Mouse (Mus musculus) liver, embryonic 15.5 days (tissue): ENCODE data around the gene Srpr. TPM values are rescaled to one million over a fixed set of nuclear protein-coding genes. Genes with fewer than 3 reads are reported as not detected.

Experiments used
- ATAC-seq: fragments of 200-750 bp; cut with Nextera tagmentation; 2 replicates; pipeline ENCODE4 v1.8.0; 2017; ENCODE audit warnings: moderate number of reproducible peaks, mild to moderate bottlenecking, moderate library complexity; ENCODE audit not compliant: insufficient read depth
- H3K27ac ChIP-seq: fragments of 300-500 bp; sonication (generic); replicated peaks from 2 replicates; pipeline ENCODE4 v1.5.1; 2015; ENCODE audit warnings: mild to moderate bottlenecking, inconsistent platforms
- H3K27me3 ChIP-seq: fragments of 300-500 bp; sonication (generic); 2 replicates; pipeline ENCODE4 v1.6.1; 2015; ENCODE audit warnings: mild to moderate bottlenecking, inconsistent platforms
- H3K36me3 ChIP-seq: fragments of 300-500 bp; sonication (generic); replicated peaks from 2 replicates; pipeline ENCODE4 v1.6.1; 2015; ENCODE audit warnings: moderate library complexity, mild to moderate bottlenecking, inconsistent platforms
- H3K4me1 ChIP-seq: fragments of 300-500 bp; sonication (generic); replicated peaks from 2 replicates; pipeline ENCODE4 v1.6.1; 2015; ENCODE audit warnings: inconsistent platforms
- H3K4me2 ChIP-seq: fragments of 300-500 bp; sonication (generic); 2 replicates; pipeline ENCODE4 v1.6.1; 2015; ENCODE audit warnings: moderate library complexity, mild to moderate bottlenecking, inconsistent platforms
- H3K4me3 ChIP-seq: fragments of 300-500 bp; sonication (generic); replicated peaks from 2 replicates; pipeline ENCODE4 v1.5.1; 2015; ENCODE audit warnings: mild to moderate bottlenecking, inconsistent platforms
- H3K9ac ChIP-seq: fragments of 300-500 bp; sonication (generic); 2 replicates; pipeline ENCODE4 v1.6.1; 2015; ENCODE audit warnings: moderate library complexity, mild to moderate bottlenecking, inconsistent platforms
- H3K9me3 ChIP-seq: fragments of 300-500 bp; sonication (generic); replicated peaks from 2 replicates; pipeline ENCODE4 v1.6.1; 2016; ENCODE audit warnings: inconsistent platforms
- WGBS: fragments of 180-500 bp; shearing (Covaris S2); methylation state at CpG from one replicate; pipeline ENCODE4 v1.1.7; 2015; ENCODE audit warnings: mixed read lengths; ENCODE audit not compliant: insufficient replicate concordance; 5-methylcytosine and 5-hydroxymethylcytosine counted together
- polyA plus RNA-seq: library from polyadenylated mRNA; unstranded; fragments of >200 nt; fragmentation: Nextera tagmentation; extraction: Ambion mirVana; gene quantifications from 2 replicates; pipeline ENCODE4 v1.2.1, GENCODE M21; 2015

Gene Srpr
- polyA plus RNA-seq, 1 experiment from 2014 or later = 52.7 TPM

GRCm38 (mm10) chr9:35264509-35264908 lies 64.5 kb downstream of the Srpr start:
- H3K4me1 ChIP-seq = peaks cover 55% of the 10 kb centered on the region
- H3K4me2 ChIP-seq = no peak overlapping the region
- H3K27ac ChIP-seq = no peak overlapping the region
- H3K9me3 ChIP-seq = no peaks in the 10 kb centered on the region
- WGBS = 13% methylated on average over 3 of the region's 3 CpGs
- H3K36me3 ChIP-seq = no peaks in the 10 kb centered on the region
- H3K4me3 ChIP-seq = no peak overlapping the region
- no peak for ATAC-seq
- no peak overlapping the region for H3K9ac ChIP-seq
- no peaks in the 10 kb centered on the region for H3K27me3 ChIP-seq

GRCm38 (mm10) chr9:35267146-35267975 lies 67.4 kb downstream of the Srpr start, which contains the start of the genes Fam118b and Rpusd4:
TSS of gene Fam118b (minus strand) at chr9:35267805.
TSS of gene Rpusd4 (plus strand) at chr9:35267865.
- Histone ChIP-seq H3K9me3 (no peaks in the 10 kb centered on the region), H3K27ac (peak within 1 kb of the TSS; percentile 71), H3K9ac (peak within 1 kb of the TSS; percentile 83), H3K4me1 (peaks cover 70% of the 10 kb centered on the region), H3K4me2 (peak within 1 kb of the TSS; percentile 91), H3K36me3 (peaks cover 8% of the 10 kb centered on the region), H3K4me3 (peak within 1 kb of the TSS; percentile 73), H3K27me3 (no peaks in the 10 kb centered on the region)
- ATAC-seq = peak; percentile 91
- under 1% methylated on average over 62 of the region's 62 CpGs for WGBS

- Histone ChIP-seq H3K9ac (peak overlapping the region; percentile 61), H3K4me1 (peaks cover 64% of the 10 kb centered on the region), H3K27ac (peak overlapping the region; percentile 56; the same call in 1 of the 2 replicates), H3K4me3 (peak overlapping the region; percentile 73), H3K9me3 (no peaks in the 10 kb centered on the region), H3K27me3 (no peaks in the 10 kb centered on the region), H3K36me3 (peaks cover 16% of the 10 kb centered on the region), H3K4me2 (peak overlapping the region; percentile 91)
- 1% methylated on average over 21 of the region's 21 CpGs for WGBS
- peak; percentile 54 for ATAC-seq
Observed at GRCm38 (mm10) chr9:35267976-35268715, 68.2 kb downstream of the Srpr start.

- no peak overlapping the region for H3K4me3 ChIP-seq
- H3K9me3 ChIP-seq = no peaks in the 10 kb centered on the region
- no peaks in the 10 kb centered on the region for H3K27me3 ChIP-seq
- H3K9ac ChIP-seq = no peak overlapping the region
- H3K27ac ChIP-seq = no peak overlapping the region
- no peak for ATAC-seq
- WGBS = 71% methylated on average over 3 of the region's 3 CpGs
- no peak overlapping the region for H3K4me2 ChIP-seq
- peaks cover 39% of the 10 kb centered on the region for H3K36me3 ChIP-seq
- no peaks in the 10 kb centered on the region for H3K4me1 ChIP-seq
Observed at GRCm38 (mm10) chr9:35277855-35278365, 77.9 kb downstream of the Srpr start.

GRCm38 (mm10) chr9:35278451-35278850 lies 78.5 kb downstream of the Srpr start:
- peaks cover 33% of the 10 kb centered on the region for H3K36me3 ChIP-seq
- no peaks in the 10 kb centered on the region for H3K4me1 ChIP-seq
- ATAC-seq = no peak
- H3K9me3 ChIP-seq = no peaks in the 10 kb centered on the region
- no peak overlapping the region for H3K4me2 ChIP-seq
- H3K4me3 ChIP-seq = no peak overlapping the region
- no peak overlapping the region for H3K9ac ChIP-seq
- H3K27me3 ChIP-seq = no peaks in the 10 kb centered on the region
- no peak overlapping the region for H3K27ac ChIP-seq
- WGBS = 65% methylated on average over 4 of the region's 4 CpGs

- ATAC-seq = no peak
- WGBS = 20% methylated on average over 5 of the region's 5 CpGs
- peaks cover 5% of the 10 kb centered on the region; the same call in 1 of the 2 replicates for H3K36me3 ChIP-seq
- H3K4me3 ChIP-seq = no peak overlapping the region
- no peak overlapping the region for H3K27ac ChIP-seq
- H3K9ac ChIP-seq = no peak overlapping the region
- no peaks in the 10 kb centered on the region for H3K27me3 ChIP-seq
- no peak overlapping the region for H3K4me2 ChIP-seq
- no peaks in the 10 kb centered on the region for H3K4me1 ChIP-seq
- no peaks in the 10 kb centered on the region for H3K9me3 ChIP-seq
Observed at GRCm38 (mm10) chr9:35282006-35282850, 82.3 kb downstream of the Srpr start.

- Histone ChIP-seq H3K4me2 (no peak overlapping the region), H3K4me1 (no peaks in the 10 kb centered on the region), H3K9ac (no peak overlapping the region), H3K9me3 (no peaks in the 10 kb centered on the region), H3K36me3 (peaks cover 2% of the 10 kb centered on the region; the same call in 1 of the 2 replicates), H3K4me3 (no peak overlapping the region), H3K27me3 (no peaks in the 10 kb centered on the region), H3K27ac (no peak overlapping the region)
- 68% methylated on average over 5 of the region's 5 CpGs for WGBS
- no peak for ATAC-seq
Observed at GRCm38 (mm10) chr9:35282851-35283200, 82.9 kb downstream of the Srpr start.

GRCm38 (mm10) chr9:35283415-35284069 lies 83.6 kb downstream of the Srpr start:
- H3K36me3 ChIP-seq = no peaks in the 10 kb centered on the region
- ATAC-seq = no peak
- 72% methylated on average over 13 of the region's 13 CpGs for WGBS
- no peaks in the 10 kb centered on the region for H3K4me1 ChIP-seq
- no peak overlapping the region for H3K4me2 ChIP-seq
- no peak overlapping the region for H3K9ac ChIP-seq
- no peaks in the 10 kb centered on the region for H3K27me3 ChIP-seq
- H3K27ac ChIP-seq = no peak overlapping the region
- H3K9me3 ChIP-seq = no peaks in the 10 kb centered on the region
- H3K4me3 ChIP-seq = no peak overlapping the region

- no peaks in the 10 kb centered on the region for H3K4me1 ChIP-seq
- no peaks in the 10 kb centered on the region for H3K36me3 ChIP-seq
- H3K4me3 ChIP-seq = no peak overlapping the region
- no peak overlapping the region for H3K27ac ChIP-seq
- no peaks in the 10 kb centered on the region for H3K27me3 ChIP-seq
- H3K4me2 ChIP-seq = no peak overlapping the region
- ATAC-seq = no peak
- no peak overlapping the region for H3K9ac ChIP-seq
- WGBS = 68% methylated on average over 4 of the region's 4 CpGs
- H3K9me3 ChIP-seq = no peaks in the 10 kb centered on the region
Observed at GRCm38 (mm10) chr9:35284351-35284750, 84.4 kb downstream of the Srpr start.

GRCm38 (mm10) chr9:35286351-35286750 lies 86.4 kb downstream of the Srpr start:
- Histone ChIP-seq H3K9me3 (no peaks in the 10 kb centered on the region), H3K36me3 (no peaks in the 10 kb centered on the region), H3K4me3 (no peak overlapping the region), H3K27me3 (no peaks in the 10 kb centered on the region), H3K9ac (no peak overlapping the region), H3K4me2 (no peak overlapping the region), H3K27ac (no peak overlapping the region), H3K4me1 (0 out of 2 replicates have a peak, but pooled peaks cover 4% of the 10 kb centered on the region)
- ATAC-seq = no peak
- 68% methylated on average over 3 of the region's 3 CpGs for WGBS
